Mouse (Mus musculus) liver, adult 2 months (tissue): Measurements from ENCODE around the gene Ntsr1. TPM values are rescaled to one million over a fixed set of nuclear protein-coding genes. Genes with fewer than 3 reads are reported as not detected.
A peak's percentile ranks its signal among the peaks of the same experiment; 100 is the strongest.

Experiments used
- DNase-seq: peaks from one replicate; pipeline ENCODE4 v3.0.0-alpha.2; 2011; ENCODE audit warnings: low read depth, low spot score; ENCODE audit errors: extremely low read depth
- H3K27ac ChIP-seq: fragments of 200-500 bp; replicated peaks from 2 replicates; pipeline ENCODE4 v1.5.1; 2012; ENCODE audit warnings: low read depth, mild to moderate bottlenecking, control low read depth, inconsistent platforms, low read length; ENCODE audit not compliant: insufficient read depth
- H3K27me3 ChIP-seq: fragments of 200-500 bp; 2 replicates; pipeline ENCODE4 v1.6.1; 2012; ENCODE audit warnings: mild to moderate bottlenecking, moderate library complexity, low read length, inconsistent platforms; ENCODE audit not compliant: control insufficient read depth, insufficient read depth
- H3K36me3 ChIP-seq: fragments of 200-500 bp; 2 replicates; pipeline ENCODE4 v1.6.1; 2012; ENCODE audit warnings: low read length, inconsistent platforms; ENCODE audit not compliant: control insufficient read depth, insufficient read depth
- H3K4me1 ChIP-seq: fragments of 200-500 bp; 2 replicates; pipeline ENCODE4 v1.6.1; 2011; ENCODE audit warnings: low read length; ENCODE audit not compliant: control insufficient read depth, insufficient read depth
- H3K4me3 ChIP-seq: fragments of 200-500 bp; 2 replicates; pipeline ENCODE4 v1.5.1; 2011; ENCODE audit warnings: low read depth, mild to moderate bottlenecking, control low read depth, low read length, moderate library complexity; ENCODE audit not compliant: insufficient read depth
- H3K79me2 ChIP-seq: fragments of 200-500 bp; 2 replicates; pipeline ENCODE4 v1.6.1; 2012; ENCODE audit warnings: inconsistent platforms, mild to moderate bottlenecking, low read length, moderate library complexity; ENCODE audit not compliant: control insufficient read depth, insufficient read depth
- H3K9ac ChIP-seq: fragments of 200-500 bp; 2 replicates; pipeline ENCODE4 v1.6.1; 2012; ENCODE audit warnings: low read depth, mild to moderate bottlenecking, control low read depth, inconsistent platforms, low read length
- CTCF ChIP-seq: fragments of 200-500 bp; IDR thresholded peaks from 2 replicates; pipeline ENCODE4 v1.5.1; 2011; ENCODE audit warnings: low read depth, low read length, control low read depth
- POLR2A ChIP-seq: fragments of 200-500 bp; IDR thresholded peaks from 2 replicates; pipeline ENCODE4 v1.6.1; 2011; ENCODE audit warnings: low read length, control low read depth; ENCODE audit not compliant: insufficient read depth; ENCODE audit errors: extremely low read depth
- WGBS: fragments of 180-500 bp; shearing (Covaris S2); methylation state at CpG from one replicate; pipeline ENCODE4 v1.1.7; 2018; 5-methylcytosine and 5-hydroxymethylcytosine counted together
- polyA plus RNA-seq: library from polyadenylated mRNA; depleted of rRNA; stranded (reverse); fragments of >200 nt; gene quantifications from 2 replicates; pipeline ENCODE4 v1.2.3, GENCODE M21; 2012
- total RNA-seq: library from RNA; depleted of rRNA; stranded (reverse); fragments of >200 nt; gene quantifications from 2 replicates; pipeline ENCODE4 v1.2.3, GENCODE M21; 2014

Gene Ntsr1
- total and polyA plus RNA-seq, 2 experiments: not detected

- no peak overlapping the region for H3K4me3 ChIP-seq
- no peaks in the 10 kb centered on the region for H3K4me1 ChIP-seq
- H3K9ac ChIP-seq: no peak overlapping the region
- TF ChIP-seq POLR2A: no peak
- no peak for TF ChIP-seq CTCF
- 65% methylated on average over 7 of the region's 7 CpGs for WGBS
- no peak overlapping the region for H3K27ac ChIP-seq
- no peak for DNase-seq
- H3K79me2 ChIP-seq: no peaks in the 10 kb centered on the region
- H3K36me3 ChIP-seq: no peaks in the 10 kb centered on the region
- peaks cover 2% of the 10 kb centered on the region; the same call in 1 of the 2 replicates for H3K27me3 ChIP-seq
These were observed 27.7 kb downstream of the Ntsr1 start for GRCm38 (mm10) chr2:180527447-180527846.

DNA sequence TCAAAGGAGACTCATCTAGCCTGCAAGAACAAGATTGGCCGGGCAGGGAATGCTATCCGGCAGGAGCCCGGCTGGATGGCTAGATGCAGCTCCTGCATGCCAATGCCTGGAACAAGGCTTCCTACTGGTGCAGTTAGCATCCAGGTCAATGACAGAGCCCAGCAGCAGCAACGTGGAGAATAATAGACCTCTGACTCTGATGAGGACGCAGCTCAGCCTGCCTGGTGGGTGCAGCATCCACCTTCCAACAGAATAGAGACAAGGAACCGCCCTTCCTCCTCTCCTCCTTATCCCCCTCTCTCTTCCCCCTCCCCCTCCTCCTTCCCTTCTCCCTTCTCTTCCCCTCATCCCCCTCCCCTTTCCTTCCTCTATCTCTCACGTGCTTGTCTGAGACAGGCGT lies 28.1 kb downstream of the Ntsr1 start:
- TF ChIP-seq POLR2A (no peak), CTCF (no peak)
- Histone ChIP-seq H3K79me2 (no peaks in the 10 kb centered on the region), H3K4me1 (no peaks in the 10 kb centered on the region), H3K27me3 (peaks cover 2% of the 10 kb centered on the region; the same call in 1 of the 2 replicates), H3K9ac (no peak overlapping the region), H3K36me3 (no peaks in the 10 kb centered on the region), H3K4me3 (no peak overlapping the region), H3K27ac (no peak overlapping the region)
- DNase-seq: no peak
- 15% methylated on average over 8 of the region's 8 CpGs for WGBS

GRCm38 (mm10) chr2:180530130-180530529 lies 30.4 kb downstream of the Ntsr1 start:
- H3K36me3 ChIP-seq: no peaks in the 10 kb centered on the region
- WGBS: 49% methylated on average over 7 of the region's 7 CpGs
- DNase-seq: no peak
- H3K9ac ChIP-seq: no peak overlapping the region
- H3K4me1 ChIP-seq: no peaks in the 10 kb centered on the region
- H3K27ac ChIP-seq: no peak overlapping the region
- no peak overlapping the region for H3K4me3 ChIP-seq
- H3K79me2 ChIP-seq: no peaks in the 10 kb centered on the region
- TF ChIP-seq CTCF (no peak), POLR2A (no peak)
- peaks cover 2% of the 10 kb centered on the region; the same call in 1 of the 2 replicates for H3K27me3 ChIP-seq

GRCm38 (mm10) chr2:180530584-180530983 lies 30.8 kb downstream of the Ntsr1 start:
- no peak overlapping the region for H3K27ac ChIP-seq
- no peak for DNase-seq
- H3K27me3 ChIP-seq: peaks cover 2% of the 10 kb centered on the region; the same call in 1 of the 2 replicates
- no peak overlapping the region for H3K4me3 ChIP-seq
- H3K9ac ChIP-seq: no peak overlapping the region
- H3K79me2 ChIP-seq: no peaks in the 10 kb centered on the region
- H3K36me3 ChIP-seq: no peaks in the 10 kb centered on the region
- WGBS: 43% methylated on average over 3 of the region's 3 CpGs
- no peak for TF ChIP-seq CTCF
- TF ChIP-seq POLR2A: no peak
- H3K4me1 ChIP-seq: no peaks in the 10 kb centered on the region

DNA sequence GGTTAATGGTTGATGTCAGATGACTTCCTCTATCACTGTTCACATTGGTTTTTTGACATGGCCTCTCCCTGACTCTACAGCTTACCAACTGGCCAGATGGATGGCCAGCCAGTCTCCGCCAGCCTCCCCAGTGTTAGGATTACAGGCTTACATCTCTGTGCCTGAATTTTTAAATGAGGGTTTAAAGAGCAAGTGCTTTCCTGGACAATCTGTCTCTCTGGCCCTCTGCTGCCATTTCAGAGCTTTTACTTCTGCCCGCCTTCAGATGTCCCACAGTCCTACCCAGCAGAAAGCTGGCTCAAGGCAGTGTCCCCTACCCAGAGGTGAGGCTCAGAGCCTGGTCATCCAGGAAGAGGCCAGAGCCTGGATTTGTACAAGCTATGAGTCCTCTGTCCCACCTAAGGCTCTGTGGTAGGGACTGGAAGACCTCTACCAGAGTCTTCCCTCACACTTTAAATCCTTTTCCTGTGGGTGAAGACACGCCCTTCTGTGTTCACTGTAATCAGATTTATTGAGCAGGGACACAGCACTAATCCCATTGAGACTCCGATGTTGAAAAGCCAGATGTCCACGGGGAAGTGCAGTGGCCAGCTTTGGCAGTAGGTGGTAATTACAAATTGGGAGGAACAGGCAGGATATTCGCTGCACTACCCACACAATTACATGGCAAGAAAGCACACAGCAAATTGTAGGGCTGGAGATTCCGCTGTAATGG lies 32.1 kb downstream of the Ntsr1 start:
- Histone ChIP-seq H3K4me3 (no peak overlapping the region), H3K36me3 (no peaks in the 10 kb centered on the region), H3K27ac (no peak overlapping the region), H3K4me1 (no peaks in the 10 kb centered on the region), H3K79me2 (no peaks in the 10 kb centered on the region), H3K27me3 (peaks cover 2% of the 10 kb centered on the region; the same call in 1 of the 2 replicates), H3K9ac (no peak overlapping the region)
- DNase-seq: no peak
- 78% methylated on average over 7 of the region's 7 CpGs for WGBS
- TF ChIP-seq POLR2A: no peak
- TF ChIP-seq CTCF: no peak

- WGBS: 55% methylated on average over 6 of the region's 6 CpGs
- TF ChIP-seq CTCF (no peak), POLR2A (no peak)
- DNase-seq: peak; percentile 6
These were observed 32.7 kb downstream of the Ntsr1 start for GRCm38 (mm10) chr2:180532386-180532995.

More at GRCm38 (mm10) chr2:180532386-180532995, 32.7 kb downstream of the Ntsr1 start:
- Histone ChIP-seq H3K4me1 (no peaks in the 10 kb centered on the region), H3K79me2 (no peaks in the 10 kb centered on the region), H3K4me3 (no peak overlapping the region), H3K9ac (no peak overlapping the region), H3K27ac (no peak overlapping the region), H3K36me3 (no peaks in the 10 kb centered on the region), H3K27me3 (peaks cover 2% of the 10 kb centered on the region; the same call in 1 of the 2 replicates)
